Mouse (Mus musculus) limb, embryonic 12.5 days (tissue): ENCODE results near the gene Tshz2. TPM values are rescaled to one million over a fixed set of nuclear protein-coding genes. Genes with fewer than 3 reads are reported as not detected.

Experiments used
- ATAC-seq: fragments of 200-750 bp; cut with Nextera tagmentation; 2 replicates; pipeline ENCODE4 v1.8.0; 2017; ENCODE audit warnings: low read depth, moderate TSS enrichment; ENCODE audit not compliant: insufficient number of reproducible peaks, insufficient read depth, low FRiP score, low TSS enrichment
- H3K27ac ChIP-seq: fragments of 300-500 bp; sonication (generic); 2 replicates; pipeline ENCODE4 v1.5.1; 2016; ENCODE audit warnings: mild to moderate bottlenecking, moderate library complexity
- H3K27me3 ChIP-seq: fragments of 300-500 bp; sonication (generic); 2 replicates; pipeline ENCODE4 v1.6.1; 2016; ENCODE audit warnings: mild to moderate bottlenecking, moderate library complexity
- H3K36me3 ChIP-seq: fragments of 300-500 bp; sonication (generic); 2 replicates; pipeline ENCODE4 v1.6.1; 2016; ENCODE audit warnings: mild to moderate bottlenecking, moderate library complexity
- H3K4me1 ChIP-seq: fragments of 300-500 bp; sonication (generic); replicated peaks from 2 replicates; pipeline ENCODE4 v1.6.1; 2016
- H3K4me2 ChIP-seq: fragments of 300-500 bp; sonication (generic); 2 replicates; pipeline ENCODE4 v1.6.1; 2016; ENCODE audit warnings: mild to moderate bottlenecking, moderate library complexity
- H3K4me3 ChIP-seq: fragments of 300-500 bp; sonication (generic); replicated peaks from 2 replicates; pipeline ENCODE4 v1.5.1; 2016; ENCODE audit warnings: mild to moderate bottlenecking
- H3K9ac ChIP-seq: fragments of 300-500 bp; sonication (generic); replicated peaks from 2 replicates; pipeline ENCODE4 v1.6.1; 2016; ENCODE audit warnings: mild to moderate bottlenecking, moderate library complexity
- H3K9me3 ChIP-seq: fragments of 300-500 bp; sonication (generic); 2 replicates; pipeline ENCODE4 v1.6.1; 2016; ENCODE audit warnings: mild to moderate bottlenecking, moderate library complexity
- WGBS: fragments of 180-500 bp; shearing (Covaris S2); methylation state at CpG from one replicate; pipeline ENCODE4 v1.1.7; 2016; 5-methylcytosine and 5-hydroxymethylcytosine counted together
- polyA plus RNA-seq: library from polyadenylated mRNA; unstranded; fragments of >200 nt; fragmentation: Nextera tagmentation; extraction: Ambion mirVana; gene quantifications from 2 replicates; pipeline ENCODE4 v1.2.1, GENCODE M21; 2016

The Tshz2 gene
- polyA plus RNA-seq, 1 experiment from 2014 or later: 12.0 TPM

- WGBS: 37% methylated on average over 7 of the region's 7 CpGs
- H3K9ac ChIP-seq: no peak overlapping the region
- no peak overlapping the region for H3K4me3 ChIP-seq
- no peaks in the 10 kb centered on the region for H3K36me3 ChIP-seq
- H3K9me3 ChIP-seq: no peaks in the 10 kb centered on the region
- 0 out of 2 replicates have a peak, but pooled peaks have one; percentile 52 for ATAC-seq
- H3K27ac ChIP-seq: no peak overlapping the region
- no peak overlapping the region for H3K4me2 ChIP-seq
- peaks cover 36% of the 10 kb centered on the region for H3K4me1 ChIP-seq
- no peaks in the 10 kb centered on the region for H3K27me3 ChIP-seq
These were observed 67.2 kb downstream of the Tshz2 start for GRCm38 (mm10) chr2:169699862-169700511.

- Histone ChIP-seq H3K4me2 (no peak overlapping the region), H3K36me3 (no peaks in the 10 kb centered on the region), H3K27me3 (no peaks in the 10 kb centered on the region), H3K4me1 (peaks cover 32% of the 10 kb centered on the region), H3K27ac (0 out of 2 replicates have a peak overlapping the region, but pooled peaks have one; percentile 12), H3K9ac (no peak overlapping the region), H3K4me3 (no peak overlapping the region), H3K9me3 (no peaks in the 10 kb centered on the region)
- 12% methylated on average over 15 of the region's 15 CpGs for WGBS
- peak; percentile 52; the same call in 1 of the 2 replicates for ATAC-seq
These were observed 70.1 kb downstream of the Tshz2 start for GRCm38 (mm10) chr2:169702725-169703486.

- H3K4me1 ChIP-seq: peaks cover 37% of the 10 kb centered on the region
- no peaks in the 10 kb centered on the region for H3K27me3 ChIP-seq
- no peak overlapping the region for H3K27ac ChIP-seq
- no peak overlapping the region for H3K9ac ChIP-seq
- H3K4me2 ChIP-seq: no peak overlapping the region
- 84% methylated on average over 18 of the region's 18 CpGs for WGBS
- H3K4me3 ChIP-seq: no peak overlapping the region
- H3K36me3 ChIP-seq: no peaks in the 10 kb centered on the region
- H3K9me3 ChIP-seq: no peaks in the 10 kb centered on the region
- no peak for ATAC-seq
These were observed 89.0 kb downstream of the Tshz2 start for GRCm38 (mm10) chr2:169721793-169722326.

- Histone ChIP-seq H3K27ac (no peak overlapping the region), H3K4me3 (no peak overlapping the region), H3K36me3 (no peaks in the 10 kb centered on the region), H3K9ac (no peak overlapping the region), H3K4me1 (peaks cover 32% of the 10 kb centered on the region), H3K4me2 (no peak overlapping the region), H3K9me3 (no peaks in the 10 kb centered on the region), H3K27me3 (no peaks in the 10 kb centered on the region)
- ATAC-seq: no peak
- WGBS: 73% methylated on average over 6 of the region's 6 CpGs
These were observed 89.5 kb downstream of the Tshz2 start for GRCm38 (mm10) chr2:169722341-169722740.

GRCm38 (mm10) chr2:169723645-169724462, 91.0 kb downstream of the Tshz2 start:
- H3K4me1 ChIP-seq: peaks cover 28% of the 10 kb centered on the region
- H3K27me3 ChIP-seq: no peaks in the 10 kb centered on the region
- WGBS: 25% methylated on average over 24 of the region's 24 CpGs
- H3K27ac ChIP-seq: peak overlapping the region; percentile 56; the same call in 1 of the 2 replicates
- H3K4me2 ChIP-seq: peak overlapping the region; percentile 40
- no peaks in the 10 kb centered on the region for H3K9me3 ChIP-seq
- no peak for ATAC-seq
- H3K36me3 ChIP-seq: no peaks in the 10 kb centered on the region
- H3K4me3 ChIP-seq: no peak overlapping the region
- H3K9ac ChIP-seq: 0 out of 2 replicates have a peak overlapping the region, but pooled peaks have one; percentile 28

GRCm38 (mm10) chr2:169728651-169729280, 96.0 kb downstream of the Tshz2 start:
- H3K4me2 ChIP-seq: no peak overlapping the region
- no peaks in the 10 kb centered on the region for H3K27me3 ChIP-seq
- H3K27ac ChIP-seq: no peak overlapping the region
- 44% methylated on average over 16 of the region's 16 CpGs for WGBS
- no peak overlapping the region for H3K9ac ChIP-seq
- no peaks in the 10 kb centered on the region for H3K9me3 ChIP-seq
- peaks cover 16% of the 10 kb centered on the region for H3K4me1 ChIP-seq
- no peaks in the 10 kb centered on the region for H3K36me3 ChIP-seq
- no peak overlapping the region for H3K4me3 ChIP-seq
- no peak for ATAC-seq

- WGBS: 75% methylated on average over 7 of the region's 7 CpGs
- H3K36me3 ChIP-seq: no peaks in the 10 kb centered on the region
- H3K4me3 ChIP-seq: no peak overlapping the region
- no peaks in the 10 kb centered on the region for H3K27me3 ChIP-seq
- no peak overlapping the region for H3K9ac ChIP-seq
- ATAC-seq: no peak
- H3K9me3 ChIP-seq: no peaks in the 10 kb centered on the region
- H3K4me2 ChIP-seq: no peak overlapping the region
- H3K27ac ChIP-seq: no peak overlapping the region
- peaks cover 9% of the 10 kb centered on the region for H3K4me1 ChIP-seq
These were observed 97.8 kb downstream of the Tshz2 start for GRCm38 (mm10) chr2:169730551-169730996.

GRCm38 (mm10) chr2:169734053-169734452, 101.2 kb downstream of the Tshz2 start:
- Histone ChIP-seq H3K4me2 (no peak overlapping the region), H3K4me1 (peaks cover 5% of the 10 kb centered on the region), H3K9ac (no peak overlapping the region), H3K27me3 (no peaks in the 10 kb centered on the region), H3K9me3 (no peaks in the 10 kb centered on the region), H3K36me3 (no peaks in the 10 kb centered on the region), H3K4me3 (no peak overlapping the region), H3K27ac (no peak overlapping the region)
- no peak for ATAC-seq
- 87% methylated on average over 7 of the region's 7 CpGs for WGBS

GRCm38 (mm10) chr2:169735475-169736406, 102.9 kb downstream of the Tshz2 start:
- Histone ChIP-seq H3K4me1 (peaks cover 12% of the 10 kb centered on the region), H3K4me2 (no peak overlapping the region), H3K27ac (no peak overlapping the region), H3K9me3 (no peaks in the 10 kb centered on the region), H3K36me3 (no peaks in the 10 kb centered on the region), H3K4me3 (no peak overlapping the region), H3K27me3 (no peaks in the 10 kb centered on the region), H3K9ac (no peak overlapping the region)
- no peak for ATAC-seq
- 68% methylated on average over 26 of the region's 26 CpGs for WGBS

GRCm38 (mm10) chr2:169740996-169741395, 108.2 kb downstream of the Tshz2 start:
- no peak overlapping the region for H3K4me3 ChIP-seq
- H3K36me3 ChIP-seq: no peaks in the 10 kb centered on the region
- H3K4me2 ChIP-seq: no peak overlapping the region
- ATAC-seq: no peak
- H3K27me3 ChIP-seq: no peaks in the 10 kb centered on the region
- no peaks in the 10 kb centered on the region for H3K9me3 ChIP-seq
- no peak overlapping the region for H3K27ac ChIP-seq
- H3K4me1 ChIP-seq: peaks cover 22% of the 10 kb centered on the region
- no peak overlapping the region for H3K9ac ChIP-seq
- 56% methylated on average over 10 of the region's 10 CpGs for WGBS
